ENCODE assay signal across 8 mouse cellular contexts in the genomic region with DNA sequence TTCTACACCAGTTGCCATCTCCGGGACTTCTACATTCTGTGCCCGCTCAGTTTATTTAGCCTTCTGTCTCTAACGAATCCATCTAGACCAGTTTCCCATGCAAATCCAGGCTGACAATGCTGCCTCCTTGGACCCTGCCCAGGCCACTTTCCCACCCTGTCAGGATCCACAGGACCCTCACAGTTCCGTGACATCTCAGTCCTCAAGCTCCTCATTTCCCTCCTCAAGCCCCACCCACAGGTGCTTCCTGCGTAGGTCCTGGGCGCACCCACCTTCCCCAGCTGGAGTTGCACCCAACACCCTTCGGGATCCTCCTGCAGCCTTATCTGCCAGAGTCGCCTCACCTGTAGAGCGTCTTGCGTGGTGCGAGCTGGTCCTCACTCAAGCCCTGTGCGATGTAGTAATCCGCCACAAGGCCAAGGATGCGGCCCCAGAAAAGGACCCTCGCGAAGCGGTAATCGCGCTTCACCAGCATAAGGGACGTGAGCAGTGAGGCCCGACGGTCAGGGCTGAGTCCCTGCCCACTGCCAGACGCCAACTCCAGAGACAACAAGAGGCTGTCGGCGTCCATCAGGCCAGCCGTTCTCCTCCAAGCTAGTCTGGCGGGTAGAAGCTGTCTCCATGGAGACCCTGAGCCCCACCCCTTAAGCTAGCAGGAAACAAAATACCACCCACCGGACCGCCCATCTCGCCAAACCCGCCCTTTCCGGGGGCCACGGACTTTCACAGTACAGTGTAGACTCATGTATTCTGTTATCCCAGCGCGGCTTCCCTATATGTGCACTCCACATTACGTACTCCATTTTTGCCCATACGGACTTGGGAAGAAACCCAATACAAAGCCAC. TPM values are rescaled to one million over a fixed set of nuclear protein-coding genes. Genes with fewer than 3 reads are reported as not detected.
DNase-seq lines count a peak whose midpoint lies in the region; ATAC-seq and TF ChIP-seq lines count a peak whose summit lies in the region.

A gene (minus strand): TSS at position 639 of the 846 bp plus-strand sequence.

- no peak within 1 kb of the TSS; the same call in 1 of the 2 replicates for H3K27ac ChIP-seq in embryonic facial prominence, embryonic 11.5 days (replicated peaks; ENCODE audit: low read depth, low read length)
- peak within 1 kb of the TSS; percentile 51 for H3K27ac ChIP-seq in intestine, embryonic 16.5 days (ENCODE audit: low read length)
- no peak within 1 kb of the TSS for H3K27ac ChIP-seq in small intestine, adult 2 months (ENCODE audit: insufficient read depth, low read depth, low read length)

- no peak for TF ChIP-seq CTCF in small intestine, adult 2 months (IDR thresholded peaks at IDR 0.05; ENCODE audit: extremely low read depth, insufficient read length, insufficient replicate concordance, low read depth, low read length)

- DNase-seq in T-cell, adult 2 months (ENCODE audit: low spot score), result peak; percentile 73
- peak; percentile 89 for DNase-seq in embryonic facial prominence, embryonic 11.5 days (ENCODE audit: low spot score)
- no peak for DNase-seq in gonadal fat pad, adult 2 months (ENCODE audit: low read depth)
- DNase-seq in left cerebral cortex, postnatal 36 days (ENCODE audit: low spot score in 2 of 2), result peak; percentile 78
- DNase-seq in mesoderm, embryonic 11.5 days (ENCODE audit: low read depth, low spot score), result peak; percentile 80

- H3K27me3 ChIP-seq in embryonic facial prominence, embryonic 11.5 days (ENCODE audit: control insufficient read depth, insufficient read depth, low read length), result no peaks in the 10 kb centered on the region
- no peaks in the 10 kb centered on the region for H3K27me3 ChIP-seq in intestine, embryonic 16.5 days (replicated peaks; ENCODE audit: control insufficient read depth, insufficient read depth, low read length)
- no peaks in the 10 kb centered on the region for H3K27me3 ChIP-seq in small intestine, adult 2 months (ENCODE audit: control insufficient read depth, insufficient read depth, low read length)

- peak within 1 kb of the TSS; percentile 81 for H3K4me2 ChIP-seq in embryonic facial prominence, embryonic 11.5 days (ENCODE audit: low read depth, low read length)
- H3K4me2 ChIP-seq in intestine, embryonic 16.5 days (ENCODE audit: low read depth, low read length), result peak within 1 kb of the TSS; percentile 93

- peak; percentile 95 for ATAC-seq in embryonic facial prominence, embryonic 11.5 days (replicated peaks; ENCODE audit: insufficient number of reproducible peaks, low FRiP score, low TSS enrichment, low read depth)
- ATAC-seq in intestine, embryonic 16.5 days, result peak; percentile 98
- ATAC-seq in cerebellum, adult (ENCODE audit: insufficient number of reproducible peaks, low FRiP score, low TSS enrichment), result no peak

- peaks cover 2% of the 10 kb centered on the region; the same call in 1 of the 2 replicates for H3K4me1 ChIP-seq in embryonic facial prominence, embryonic 11.5 days (ENCODE audit: control insufficient read depth, insufficient read depth, low read length)
- H3K4me1 ChIP-seq in intestine, embryonic 16.5 days (ENCODE audit: control insufficient read depth, insufficient read depth, low read length), result peaks cover 14% of the 10 kb centered on the region
- peaks cover 7% of the 10 kb centered on the region for H3K4me1 ChIP-seq in small intestine, adult 2 months (ENCODE audit: control insufficient read depth, insufficient read depth, insufficient read length, low read length)

- intact Hi-C loops in left cerebral cortex, postnatal 36 days (cut with DNase I), result no loop called here

- no peak for TF ChIP-seq POLR2A in small intestine, adult 2 months (IDR thresholded peaks at IDR 0.05; ENCODE audit: low read depth, low read length)

- 6% methylated on average over 37 of the region's 37 CpGs for whole genome bisulfite sequencing in embryonic facial prominence, embryonic 11.5 days
- 4% methylated on average over 37 of the region's 37 CpGs for WGBS in intestine, embryonic 16.5 days
- 4% methylated on average over 37 of the region's 37 CpGs for WGBS in small intestine, adult 2 months

- peak within 1 kb of the TSS; percentile 46 for H3K9ac ChIP-seq in embryonic facial prominence, embryonic 11.5 days (replicated peaks; ENCODE audit: low read length)
- peak within 1 kb of the TSS; percentile 62 for H3K9ac ChIP-seq in intestine, embryonic 16.5 days (ENCODE audit: low read depth, low read length)

- no peaks in the 10 kb centered on the region; the same call in none of the 2 replicates for H3K36me3 ChIP-seq in embryonic facial prominence, embryonic 11.5 days (replicated peaks; ENCODE audit: control insufficient read depth, insufficient read depth, low read depth, low read length)
- H3K36me3 ChIP-seq in intestine, embryonic 16.5 days (ENCODE audit: control insufficient read depth, insufficient read depth, low read length), result peaks cover 13% of the 10 kb centered on the region
- H3K36me3 ChIP-seq in small intestine, adult 2 months (ENCODE audit: control insufficient read depth, insufficient read depth, low read length), result peaks cover 24% of the 10 kb centered on the region

- H3K9me3 ChIP-seq in embryonic facial prominence, embryonic 11.5 days (replicated peaks; ENCODE audit: control insufficient read depth, low read length), result no peaks in the 10 kb centered on the region
- no peaks in the 10 kb centered on the region for H3K9me3 ChIP-seq in intestine, embryonic 16.5 days (ENCODE audit: control insufficient read depth, low read length)

- peak within 1 kb of the TSS; percentile 45 for H3K4me3 ChIP-seq in embryonic facial prominence, embryonic 11.5 days (ENCODE audit: low read depth, low read length)
- peak within 1 kb of the TSS; percentile 59 for H3K4me3 ChIP-seq in intestine, embryonic 16.5 days (ENCODE audit: low read length)
- H3K4me3 ChIP-seq in small intestine, adult 2 months (ENCODE audit: low read depth, low read length), result peak within 1 kb of the TSS; percentile 57

RNA-seq across cellular contexts. Expression of the gene that starts here (rescaled TPM):
- 12.5 and 13.0 TPM in 2 replicates for polyA plus RNA-seq in embryonic facial prominence, embryonic 11.5 days (2014; fragmentation: Nextera tagmentation; extraction: Ambion mirVana)
- 10.0 and 13.0 TPM in 2 replicates for polyA plus RNA-seq in gonadal fat pad, adult 2 months (2012; rRNA removed)
- 6.4 and 8.8 TPM in 2 replicates for polyA plus RNA-seq in intestine, embryonic 16.5 days (2015; fragmentation: Nextera tagmentation; extraction: Ambion mirVana)
- total RNA-seq in left cerebral cortex, postnatal 36 days (2021), result 10 to 100 TPM; 17.7 to 19.5 TPM
- 3.4 and 4.3 TPM in 2 replicates for polyA plus RNA-seq in small intestine, adult 2 months (2012; rRNA removed)
